Mouse (Mus musculus): Measurements from ENCODE around the gene Lsr.

DNA sequence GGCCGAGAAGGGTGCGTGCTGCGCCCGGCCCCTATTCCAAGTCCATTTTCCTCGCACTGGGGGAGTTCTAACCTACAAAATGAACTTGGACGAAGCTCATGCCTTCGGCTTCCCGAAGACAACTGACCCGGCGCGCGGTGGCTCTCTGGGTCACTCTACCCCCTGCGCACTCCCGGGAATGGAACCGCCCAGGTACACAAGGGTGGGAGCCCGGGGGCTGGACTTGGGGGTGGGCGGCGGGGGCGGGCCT, at the start of gene Lsr:
- TF ChIP-seq CTCF (IDR thresholded peaks at IDR 0.05; ENCODE audit: low read depth), result no peak
- no peak for TF ChIP-seq EP300 (IDR thresholded peaks at IDR 0.05; ENCODE audit: low read depth)
